ENCODE assay signal across 8 mouse cellular contexts in the genomic region with DNA sequence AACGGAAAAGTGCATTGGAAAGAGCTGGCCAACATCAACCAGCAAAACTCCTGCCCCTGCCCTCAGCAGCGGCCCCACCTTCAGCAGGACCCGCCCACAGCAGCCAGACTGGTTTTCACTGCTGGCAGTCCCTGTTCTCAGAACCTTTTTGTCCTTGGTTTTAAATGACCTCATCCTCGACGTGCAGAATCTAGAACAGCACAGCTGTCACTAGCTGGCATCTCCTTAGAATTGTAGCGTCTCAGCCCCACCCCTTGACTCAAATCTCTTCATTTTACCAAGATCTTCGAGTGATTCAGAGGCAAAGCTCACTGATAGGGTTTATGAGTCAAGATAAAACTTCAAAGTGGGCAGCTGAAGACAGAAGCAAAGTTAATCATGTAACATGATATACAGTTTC. TPM values are rescaled to one million over a fixed set of nuclear protein-coding genes. Genes with fewer than 3 reads are reported as not detected.
A peak's percentile ranks its signal among the peaks of the same experiment; 100 is the strongest.
DNase-seq lines count a peak whose midpoint lies in the region; ATAC-seq lines count a peak whose summit lies in the region.

No protein-coding gene starts in this region.

- intact Hi-C loops in heart, postnatal 10 days (cut with DNase I): loop anchor here (5.0 kb wide), 1 partner anchor 215 kb away; no protein-coding TSS in a partner anchor

- H3K4me3 ChIP-seq in midbrain, embryonic 15.5 days: no peak overlapping the region
- no peak overlapping the region for H3K4me3 ChIP-seq in forebrain, embryonic 13.5 days

- peak; percentile 45 for DNase-seq in gastrocnemius, adult 18-20 months (ENCODE audit: low spot score)
- DNase-seq in gastrocnemius, postnatal 4 days (ENCODE audit: low spot score in 2 of 2): no peak
- DNase-seq in adrenal gland, adult (ENCODE audit: inconsistent age in 2 of 2, low spot score in 1 of 2): peak; percentile 85 to 86
- DNase-seq in heart, postnatal 10 days: peak; percentile 49 to 58
- DNase-seq in lung, postnatal 25 days (ENCODE audit: low spot score): peak; percentile 64
- no peak for DNase-seq in right cerebral cortex, postnatal 10 days (ENCODE audit: low spot score in 2 of 2)

- no peaks in the 10 kb centered on the region for H3K27me3 ChIP-seq in midbrain, embryonic 15.5 days (replicated peaks)
- no peaks in the 10 kb centered on the region for H3K27me3 ChIP-seq in forebrain, embryonic 13.5 days

- no peak overlapping the region for H3K9ac ChIP-seq in midbrain, embryonic 15.5 days
- no peak overlapping the region for H3K9ac ChIP-seq in forebrain, embryonic 13.5 days

- H3K36me3 ChIP-seq in midbrain, embryonic 15.5 days (replicated peaks): no peaks in the 10 kb centered on the region
- no peaks in the 10 kb centered on the region for H3K36me3 ChIP-seq in forebrain, embryonic 13.5 days (ENCODE audit: poor library complexity, severe bottlenecking)

- H3K4me2 ChIP-seq in midbrain, embryonic 15.5 days: no peak overlapping the region
- no peak overlapping the region for H3K4me2 ChIP-seq in forebrain, embryonic 13.5 days

- H3K27ac ChIP-seq in midbrain, embryonic 15.5 days: no peak overlapping the region
- no peak overlapping the region for H3K27ac ChIP-seq in forebrain, embryonic 13.5 days

- 20% methylated on average over 7 of the region's 7 CpGs for WGBS in midbrain, embryonic 15.5 days
- WGBS in forebrain, embryonic 13.5 days: 25% methylated on average over 7 of the region's 7 CpGs

- no peaks in the 10 kb centered on the region for H3K9me3 ChIP-seq in midbrain, embryonic 15.5 days
- H3K9me3 ChIP-seq in forebrain, embryonic 13.5 days (replicated peaks): no peaks in the 10 kb centered on the region

- no peaks in the 10 kb centered on the region for H3K4me1 ChIP-seq in midbrain, embryonic 15.5 days
- H3K4me1 ChIP-seq in forebrain, embryonic 13.5 days: peaks cover 6% of the 10 kb centered on the region

- ATAC-seq in midbrain, embryonic 15.5 days (replicated peaks): no peak
- no peak for ATAC-seq in forebrain, embryonic 13.5 days

RNA-seq across cellular contexts. Expression of a gene that starts 57.8 kb away (rescaled TPM):
- 10 to 100 TPM; 64.0 to 65.2 TPM for total RNA-seq in gastrocnemius, adult 18-20 months (2021)
- total RNA-seq in gastrocnemius, postnatal 4 days (2021): 100 to 1,000 TPM in 1 of 2 experiments, 10 to 100 TPM in 1; 88.7 to 102 TPM
- 10 to 100 TPM; 94.0 to 95.4 TPM for total RNA-seq in heart, postnatal 10 days (2021)
- 14.3 and 16.1 TPM in 2 replicates for polyA plus RNA-seq in midbrain, embryonic 15.5 days (2015; fragmentation: Nextera tagmentation; extraction: Ambion mirVana)
- polyA plus RNA-seq in forebrain, embryonic 13.5 days (2015; fragmentation: Nextera tagmentation; extraction: Ambion mirVana): 15.2 and 16.3 TPM in 2 replicates

Comparison
In these comparisons a context has a peak if more than half of its experiments do, and no peak if none do; other contexts are left out.
1. DNase-seq: peak in gastrocnemius, adult 18-20 months (single experiment), adrenal gland, adult (2 of 2), heart, postnatal 10 days (2 of 2) and lung, postnatal 25 days (single experiment); none in gastrocnemius, postnatal 4 days (0 of 2) and right cerebral cortex, postnatal 10 days (0 of 2).